Mouse (Mus musculus): ENCODE data around the gene Zfp764. TPM values are rescaled to one million over a fixed set of nuclear protein-coding genes. Genes with fewer than 3 reads are reported as not detected.
"Not testable (repeated sequence)": the region's sequence is repeated elsewhere in the genome, so short reads cannot be mapped to it uniquely, and the experiment has no call there.

Zfp764 gene
- polyA plus RNA-seq, 1 experiment from 2014 or later, result 4.0 TPM

- H3K4me1 ChIP-seq (ENCODE audit: control insufficient read depth, insufficient read depth, low read depth, low read length), result peaks cover 10% of the 10 kb centered on the region
- H3K4me3 ChIP-seq (ENCODE audit: low read length), result peak within 1 kb of the TSS; percentile 72
- H3K27ac ChIP-seq (ENCODE audit: low read depth, low read length), result peak within 1 kb of the TSS; percentile 91
- no peaks in the 10 kb centered on the region for H3K36me3 ChIP-seq (ENCODE audit: control insufficient read depth, insufficient read depth, low read length)
- peak within 1 kb of the TSS; percentile 71 for H3K4me2 ChIP-seq (ENCODE audit: low read length)
- peak within 1 kb of the TSS; percentile 89 for H3K9ac ChIP-seq (ENCODE audit: low read depth, low read length)
- peak; percentile 96 for ATAC-seq
- no peaks in the 10 kb centered on the region for H3K9me3 ChIP-seq (ENCODE audit: control insufficient read depth, low read length)
- no peaks in the 10 kb centered on the region; the same call in 1 of the 2 replicates for H3K27me3 ChIP-seq (replicated peaks; ENCODE audit: control insufficient read depth, insufficient read depth, low read length)
- under 1% methylated on average over 44 of the region's 45 CpGs for WGBS
These were observed 13.3 kb downstream of the Zfp764 start, which contains the start of gene E430018J23Rik for GRCm38 (mm10) chr7:127393157-127393943. Gene E430018J23Rik (minus strand): TSS chr7:127393629.

GRCm38 (mm10) chr7:127392251-127392824 is 14.3 kb downstream of the Zfp764 start:
- ATAC-seq, result no peak
- Histone ChIP-seq H3K36me3 (ENCODE audit: control insufficient read depth, insufficient read depth, low read length) (no peaks in the 10 kb centered on the region), H3K9me3 (ENCODE audit: control insufficient read depth, low read length) (no peaks in the 10 kb centered on the region), H3K27me3 (replicated peaks; ENCODE audit: control insufficient read depth, insufficient read depth, low read length) (no peaks in the 10 kb centered on the region; the same call in 1 of the 2 replicates), H3K9ac (ENCODE audit: low read depth, low read length) (peak overlapping the region; percentile 89; the same call in 1 of the 2 replicates), H3K4me3 (ENCODE audit: low read length) (peak overlapping the region; percentile 72), H3K27ac (ENCODE audit: low read depth, low read length) (no peak overlapping the region), H3K4me1 (ENCODE audit: control insufficient read depth, insufficient read depth, low read depth, low read length) (peaks cover 10% of the 10 kb centered on the region), H3K4me2 (ENCODE audit: low read length) (peak overlapping the region; percentile 71)
- WGBS, result 87% methylated on average over 8 of the region's 8 CpGs

- Histone ChIP-seq H3K27ac (ENCODE audit: low read depth, low read length) (no peak overlapping the region), H3K4me2 (ENCODE audit: low read length) (no peak overlapping the region), H3K9ac (ENCODE audit: low read depth, low read length) (no peak overlapping the region), H3K36me3 (ENCODE audit: control insufficient read depth, insufficient read depth, low read length) (no peaks in the 10 kb centered on the region), H3K9me3 (ENCODE audit: control insufficient read depth, low read length) (no peaks in the 10 kb centered on the region), H3K4me3 (ENCODE audit: low read length) (no peak overlapping the region), H3K4me1 (ENCODE audit: control insufficient read depth, insufficient read depth, low read depth, low read length) (peaks cover 10% of the 10 kb centered on the region), H3K27me3 (replicated peaks; ENCODE audit: control insufficient read depth, insufficient read depth, low read length) (no peaks in the 10 kb centered on the region; the same call in 1 of the 2 replicates)
- ATAC-seq, result no peak
- 95% methylated on average over 16 of the region's 16 CpGs for WGBS
These were observed 15.1 kb downstream of the Zfp764 start for GRCm38 (mm10) chr7:127391538-127391937.

GRCm38 (mm10) chr7:127390306-127390705 is 16.3 kb downstream of the Zfp764 start:
- H3K4me2 ChIP-seq (ENCODE audit: low read length), result no peak overlapping the region
- no peaks in the 10 kb centered on the region for H3K36me3 ChIP-seq (ENCODE audit: control insufficient read depth, insufficient read depth, low read length)
- H3K27me3 ChIP-seq (replicated peaks; ENCODE audit: control insufficient read depth, insufficient read depth, low read length), result no peaks in the 10 kb centered on the region
- H3K4me3 ChIP-seq (ENCODE audit: low read length), result no peak overlapping the region
- no peak overlapping the region for H3K27ac ChIP-seq (ENCODE audit: low read depth, low read length)
- H3K9me3 ChIP-seq (ENCODE audit: control insufficient read depth, low read length), result no peaks in the 10 kb centered on the region
- no peak overlapping the region for H3K9ac ChIP-seq (ENCODE audit: low read depth, low read length)
- peaks cover 10% of the 10 kb centered on the region for H3K4me1 ChIP-seq (ENCODE audit: control insufficient read depth, insufficient read depth, low read depth, low read length)
- 80% methylated on average over 7 of the region's 7 CpGs for WGBS
- no peak for ATAC-seq

GRCm38 (mm10) chr7:127388201-127388600 is 18.4 kb downstream of the Zfp764 start:
- H3K27me3 ChIP-seq (replicated peaks; ENCODE audit: control insufficient read depth, insufficient read depth, low read length); H3K9ac ChIP-seq (ENCODE audit: low read depth, low read length); H3K36me3 ChIP-seq (ENCODE audit: control insufficient read depth, insufficient read depth, low read length); H3K4me3 ChIP-seq (ENCODE audit: low read length); H3K27ac ChIP-seq (ENCODE audit: low read depth, low read length); H3K4me2 ChIP-seq (ENCODE audit: low read length); ATAC-seq; H3K4me1 ChIP-seq (ENCODE audit: control insufficient read depth, insufficient read depth, low read depth, low read length); H3K9me3 ChIP-seq (ENCODE audit: control insufficient read depth, low read length): not testable (repeated sequence)

- Histone ChIP-seq H3K27me3 (replicated peaks; ENCODE audit: control insufficient read depth, insufficient read depth, low read length) (no peaks in the 10 kb centered on the region), H3K36me3 (ENCODE audit: control insufficient read depth, insufficient read depth, low read length) (peaks cover 3% of the 10 kb centered on the region; the same call in 1 of the 2 replicates), H3K4me3 (ENCODE audit: low read length) (peak within 1 kb of the TSS; percentile 49), H3K9ac (ENCODE audit: low read depth, low read length) (peak within 1 kb of the TSS; percentile 74), H3K9me3 (ENCODE audit: control insufficient read depth, low read length) (no peaks in the 10 kb centered on the region; the same call in 1 of the 2 replicates), H3K27ac (ENCODE audit: low read depth, low read length) (peak within 1 kb of the TSS; percentile 54; the same call in 1 of the 2 replicates), H3K4me1 (ENCODE audit: control insufficient read depth, insufficient read depth, low read depth, low read length) (no peaks in the 10 kb centered on the region), H3K4me2 (ENCODE audit: low read length) (peak within 1 kb of the TSS; percentile 79)
- WGBS, result 8% methylated on average over 32 of the region's 38 CpGs
- ATAC-seq, result peak; percentile 90
These were observed 19.8 kb downstream of the Zfp764 start, which contains the start of gene 9130019O22Rik for GRCm38 (mm10) chr7:127386641-127387392. Gene 9130019O22Rik (minus strand): TSS chr7:127387166.

- WGBS, result 93% methylated on average over 4 of the region's 4 CpGs
- not testable (repeated sequence) for H3K4me2 ChIP-seq (ENCODE audit: low read length)
These were observed 21.1 kb downstream of the Zfp764 start for GRCm38 (mm10) chr7:127385560-127385959.

GRCm38 (mm10) chr7:127378310-127378921 is 28.2 kb downstream of the Zfp764 start:
- H3K4me3 ChIP-seq (ENCODE audit: low read length), result no peak overlapping the region
- H3K9ac ChIP-seq (ENCODE audit: low read depth, low read length), result no peak overlapping the region
- no peak overlapping the region for H3K4me2 ChIP-seq (ENCODE audit: low read length)
- no peaks in the 10 kb centered on the region for H3K36me3 ChIP-seq (ENCODE audit: control insufficient read depth, insufficient read depth, low read length)
- 80% methylated on average over 6 of the region's 6 CpGs for WGBS
- no peak overlapping the region for H3K27ac ChIP-seq (ENCODE audit: low read depth, low read length)
- no peaks in the 10 kb centered on the region for H3K27me3 ChIP-seq (replicated peaks; ENCODE audit: control insufficient read depth, insufficient read depth, low read length)
- no peaks in the 10 kb centered on the region; the same call in 1 of the 2 replicates for H3K4me1 ChIP-seq (ENCODE audit: control insufficient read depth, insufficient read depth, low read depth, low read length)
- ATAC-seq, result no peak
- no peaks in the 10 kb centered on the region; the same call in 1 of the 2 replicates for H3K9me3 ChIP-seq (ENCODE audit: control insufficient read depth, low read length)

More at GRCm38 (mm10) chr7:127385560-127385959, 21.1 kb downstream of the Zfp764 start:
- not testable (repeated sequence) for H3K4me1 ChIP-seq (ENCODE audit: control insufficient read depth, insufficient read depth, low read depth, low read length); H3K27me3 ChIP-seq (replicated peaks; ENCODE audit: control insufficient read depth, insufficient read depth, low read length); H3K27ac ChIP-seq (ENCODE audit: low read depth, low read length); H3K9me3 ChIP-seq (ENCODE audit: control insufficient read depth, low read length); H3K9ac ChIP-seq (ENCODE audit: low read depth, low read length); H3K4me3 ChIP-seq (ENCODE audit: low read length); ATAC-seq; H3K36me3 ChIP-seq (ENCODE audit: control insufficient read depth, insufficient read depth, low read length)
